In the genomic region with DNA sequence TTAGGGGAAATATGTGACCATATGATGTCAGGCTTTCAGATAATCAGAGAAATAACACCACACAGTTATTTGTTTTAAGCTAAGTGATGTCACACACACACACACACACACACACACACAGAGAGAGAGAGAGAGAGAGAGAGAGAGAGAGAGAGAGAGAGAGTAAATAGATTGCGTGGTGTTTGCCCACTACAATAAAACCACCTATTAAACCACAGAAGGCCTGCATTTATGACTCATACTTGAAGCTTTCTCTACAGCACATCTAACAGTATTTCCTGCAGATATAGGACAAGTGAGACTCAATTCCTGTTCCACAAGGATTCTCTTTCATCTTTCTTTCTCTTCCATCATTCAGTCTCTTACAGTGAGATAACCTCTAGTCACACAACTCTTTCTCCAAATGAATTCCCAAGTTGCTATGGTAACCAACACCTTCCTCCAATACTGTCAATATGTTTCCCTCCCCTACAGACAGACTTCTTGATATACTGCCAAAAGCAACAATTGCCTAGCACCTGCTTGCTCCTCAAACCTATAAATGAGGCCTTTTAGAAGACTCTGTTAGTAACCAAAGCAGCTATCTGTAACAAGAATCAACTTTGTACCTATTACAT, we compare ENCODE assay signal across 15 mouse cellular contexts.
DNase-seq lines count a peak whose midpoint lies in the region; ATAC-seq and TF ChIP-seq lines count a peak whose summit lies in the region.
"Had no signal": no experiment of that assay in that cellular context is flagged by ENCODE, and none has a peak within 500 bp of the region (broad histone marks: within the 10 kb centered on the region; RNA-seq: fewer than 3 reads in every experiment).

No protein-coding gene starts in this region.

- no peaks in the 10 kb centered on the region for H3K9me3 ChIP-seq in lung, postnatal 0 days (ENCODE audit: low read length)
- H3K9me3 ChIP-seq: G1E; limb, embryonic 13.5 days had no signal

- no peak overlapping the region for H3K9ac ChIP-seq in lung, postnatal 0 days (replicated peaks; ENCODE audit: low read depth)
- H3K9ac ChIP-seq: hindbrain, embryonic 14.5 days; limb, embryonic 13.5 days had no signal

- no peaks in the 10 kb centered on the region for H3K4me1 ChIP-seq in lung, postnatal 0 days (ENCODE audit: insufficient read depth, low read depth, low read length)

- H3K4me2 ChIP-seq in lung, postnatal 0 days (replicated peaks; ENCODE audit: low read depth, low read length), result no peak overlapping the region
- peak overlapping the region; percentile 28 for H3K4me2 ChIP-seq in myocyte (ENCODE audit: low read depth)
- H3K4me2 ChIP-seq: hindbrain, embryonic 14.5 days; limb, embryonic 13.5 days had no signal

- no peak overlapping the region for H3ac ChIP-seq in myocyte (ENCODE audit: control insufficient read depth, insufficient read length)

- no peaks in the 10 kb centered on the region for H3K27me3 ChIP-seq in lung, postnatal 0 days (replicated peaks; ENCODE audit: insufficient read depth, low read length)
- no peaks in the 10 kb centered on the region for H3K27me3 ChIP-seq in myocyte (ENCODE audit: control insufficient read depth, insufficient read depth, insufficient read length)
- H3K27me3 ChIP-seq: limb, embryonic 13.5 days had no signal

- no peak overlapping the region for H3K27ac ChIP-seq in lung, postnatal 0 days (ENCODE audit: low read length)
- H3K27ac ChIP-seq: hindbrain, embryonic 14.5 days; kidney, postnatal 0 days; limb, embryonic 13.5 days had no signal

- peak; percentile 15 for DNase-seq in lung, postnatal 0 days (ENCODE audit: low spot score)
- no peak for DNase-seq in lung, postnatal 25 days (ENCODE audit: low spot score)
- DNase-seq in CD4-positive helper T cell, adult 2 months (ENCODE audit: low read depth, low spot score), result peak; percentile 10
- DNase-seq in R1 (ENCODE audit: low read depth, low spot score), result peak; percentile 13
- no peak for DNase-seq in urinary bladder, adult 2 months (ENCODE audit: low spot score)
- DNase-seq: embryo, embryonic 11 days; heart, adult 11 months; lung, postnatal 4 days; right cerebral cortex, postnatal 25 days had no signal

- TF ChIP-seq POLR2A in myocyte (IDR thresholded peaks at IDR 0.05; ENCODE audit: insufficient read length, low read depth), result no peak

- no peak for TF ChIP-seq EP300 in lung, postnatal 0 days (IDR thresholded peaks at IDR 0.05)

- H3K79me2 ChIP-seq in myocyte (ENCODE audit: control insufficient read depth, insufficient read depth), result peaks cover 74% of the 10 kb centered on the region

- WGBS in lung, postnatal 0 days, result 62% methylated on average over 1 of the region's 1 CpGs

- no peak overlapping the region for H3K4me3 ChIP-seq in lung, postnatal 0 days (ENCODE audit: low read depth, low read length)
- H3K4me3 ChIP-seq in myocyte, result no peak overlapping the region
- H3K4me3 ChIP-seq: limb, embryonic 13.5 days had no signal

- no peak for ATAC-seq in lung, postnatal 0 days
- ATAC-seq in monocyte, adult 5-6 weeks (replicated peaks; ENCODE audit: insufficient number of reproducible peaks, low FRiP score, low TSS enrichment, poor library complexity, severe bottlenecking), result no peak

- H3K36me3 ChIP-seq in lung, postnatal 0 days (ENCODE audit: insufficient read depth, low read length), result no peaks in the 10 kb centered on the region
- H3K36me3 ChIP-seq in myocyte (ENCODE audit: control insufficient read depth, insufficient read depth), result no peaks in the 10 kb centered on the region
- H3K36me3 ChIP-seq: G1E; limb, embryonic 13.5 days had no signal

- TF ChIP-seq CTCF in lung, postnatal 0 days (IDR thresholded peaks at IDR 0.05), result no peak

TF ChIP-seq in myocyte, 11 proteins besides CTCF, POLR2A, EP300 and RAD21:
- no peak for TF ChIP-seq MAX (IDR thresholded peaks at IDR 0.05; ENCODE audit: low read depth)
- TF ChIP-seq E2F4 (IDR thresholded peaks at IDR 0.05; ENCODE audit: insufficient read depth), result no peak
- TF ChIP-seq SRF (IDR thresholded peaks at IDR 0.05; ENCODE audit: control insufficient read depth, insufficient read length, low read depth), result no peak
- TF ChIP-seq CEBPB (IDR thresholded peaks at IDR 0.05; ENCODE audit: insufficient read depth, poor library complexity, severe bottlenecking), result 0 out of 2 replicates have a peak, but pooled peaks have one; percentile 11
- no peak for TF ChIP-seq USF1 (IDR thresholded peaks at IDR 0.05; ENCODE audit: low read depth)
- TF ChIP-seq REST (IDR thresholded peaks at IDR 0.05; ENCODE audit: insufficient read depth, insufficient read length), result no peak
- TF ChIP-seq POLR2AphosphoS2 (IDR thresholded peaks at IDR 0.05; ENCODE audit: insufficient read length, low read depth), result no peak

Comparison
In these comparisons a context has a peak if more than half of its experiments do, and no peak if none do; other contexts are left out.
1. DNase-seq: peak in lung, postnatal 0 days (single experiment), CD4-positive helper T cell, adult 2 months (single experiment) and R1 (single experiment); none in lung, postnatal 25 days (single experiment) and urinary bladder, adult 2 months (single experiment).